10 mouse cellular contexts compared by ENCODE assay signal in genomic region chr2:4232761-4233322, GRCm38 (mm10).
DNase-seq lines count a peak whose midpoint lies in the region; ATAC-seq and TF ChIP-seq lines count a peak whose summit lies in the region.
"Had no signal": no experiment of that assay in that cellular context is flagged by ENCODE, and none has a peak within 500 bp of the region (broad histone marks: within the 10 kb centered on the region; RNA-seq: fewer than 3 reads in every experiment).

No protein-coding gene starts in this region.

- peak overlapping the region; percentile 22 for H3K4me3 ChIP-seq in heart, embryonic 13.5 days
- H3K4me3 ChIP-seq in forebrain, embryonic 14.5 days (ENCODE audit: low read depth, low read length), result no peak overlapping the region
- H3K4me3 ChIP-seq in gastrocnemius, adult 2 months, result no peak overlapping the region
- H3K4me3 ChIP-seq: megakaryocyte, embryonic 14.5 days had no signal

- intact Hi-C loops in gastrocnemius, adult 2 months (cut with DNase I), result no loop called here

- H3K27me3 ChIP-seq in heart, embryonic 13.5 days (replicated peaks), result no peaks in the 10 kb centered on the region
- H3K27me3 ChIP-seq in forebrain, embryonic 14.5 days (replicated peaks; ENCODE audit: control insufficient read depth, insufficient read depth, low read length), result no peaks in the 10 kb centered on the region

- ATAC-seq in heart, embryonic 13.5 days (ENCODE audit: extremely low read depth, insufficient number of reproducible peaks, low FRiP score, low TSS enrichment), result peak; percentile 37; the same call in 1 of the 2 replicates
- ATAC-seq in forebrain, embryonic 14.5 days, result peak; percentile 75

- no peak for DNase-seq in heart, postnatal 4 days
- peak; percentile 17 for DNase-seq in MN1 (ENCODE audit: low spot score)
- peak; percentile 81 for DNase-seq in forebrain, embryonic 14.5 days (ENCODE audit: low spot score)
- peak; percentile 45 for DNase-seq in mesoderm, embryonic 11.5 days (ENCODE audit: low read depth, low spot score)
- DNase-seq in left cerebral cortex, adult 18-20 months (ENCODE audit: low spot score in 2 of 2), result no peak
- DNase-seq in gastrocnemius, adult 2 months, result no peak
- no peak for DNase-seq in ovary, adult 18-20 months (ENCODE audit: low spot score)
- DNase-seq: adrenal gland, postnatal 10 days had no signal

- WGBS in heart, embryonic 13.5 days, result 12% methylated on average over 10 of the region's 10 CpGs
- WGBS in forebrain, embryonic 14.5 days, result 12% methylated on average over 10 of the region's 10 CpGs

- peak overlapping the region; percentile 66 for H3K9ac ChIP-seq in heart, embryonic 13.5 days
- peak overlapping the region; percentile 49 for H3K9ac ChIP-seq in forebrain, embryonic 14.5 days (ENCODE audit: low read length)

- no peaks in the 10 kb centered on the region for H3K9me3 ChIP-seq in heart, embryonic 13.5 days
- no peaks in the 10 kb centered on the region for H3K9me3 ChIP-seq in forebrain, embryonic 14.5 days (replicated peaks; ENCODE audit: control insufficient read depth, low read length)
- H3K9me3 ChIP-seq: megakaryocyte, embryonic 14.5 days had no signal

- H3K4me2 ChIP-seq in heart, embryonic 13.5 days, result peak overlapping the region; percentile 59
- peak overlapping the region; percentile 46 for H3K4me2 ChIP-seq in forebrain, embryonic 14.5 days (ENCODE audit: low read length)

- TF ChIP-seq CTCF in gastrocnemius, adult 2 months (IDR thresholded peaks at IDR 0.05), result no peak

- H3K27ac ChIP-seq in heart, embryonic 13.5 days (replicated peaks), result peak overlapping the region; percentile 51
- H3K27ac ChIP-seq in forebrain, embryonic 14.5 days (ENCODE audit: low read depth, low read length), result peak overlapping the region; percentile 21; the same call in 1 of the 2 replicates
- no peak overlapping the region for H3K27ac ChIP-seq in gastrocnemius, adult 2 months

- no peaks in the 10 kb centered on the region for H3K36me3 ChIP-seq in heart, embryonic 13.5 days
- H3K36me3 ChIP-seq in forebrain, embryonic 14.5 days (ENCODE audit: control insufficient read depth, insufficient read depth, low read length), result no peaks in the 10 kb centered on the region

- H3K4me1 ChIP-seq in heart, embryonic 13.5 days, result peaks cover 45% of the 10 kb centered on the region
- H3K4me1 ChIP-seq in forebrain, embryonic 14.5 days (ENCODE audit: control insufficient read depth, insufficient read depth, low read length), result peaks cover 17% of the 10 kb centered on the region

Comparison
In these comparisons a context has a peak if more than half of its experiments do, and no peak if none do; other contexts are left out.
1. DNase-seq: peak in MN1 (single experiment), forebrain, embryonic 14.5 days (single experiment) and mesoderm, embryonic 11.5 days (single experiment); none in heart, postnatal 4 days (single experiment), left cerebral cortex, adult 18-20 months (0 of 2), gastrocnemius, adult 2 months (single experiment) and ovary, adult 18-20 months (single experiment).